Mouse (Mus musculus) intestine, embryonic 16.5 days (tissue): Measurements from ENCODE around the gene Pclo. TPM values are rescaled to one million over a fixed set of nuclear protein-coding genes. Genes with fewer than 3 reads are reported as not detected.
A peak's percentile ranks its signal among the peaks of the same experiment; 100 is the strongest.

ENCODE experiments used
- ATAC-seq: fragments of 200-750 bp; cut with Nextera tagmentation; 2 replicates; pipeline ENCODE4 v1.8.0; 2017; ENCODE audit warnings: moderate TSS enrichment, moderate library complexity
- H3K27ac ChIP-seq: fragments of 300-500 bp; sonication (generic); 2 replicates; pipeline ENCODE4 v1.5.1; 2014; ENCODE audit warnings: mild to moderate bottlenecking, low read length
- H3K27me3 ChIP-seq: fragments of 300-500 bp; sonication (generic); replicated peaks from 2 replicates; pipeline ENCODE4 v1.6.1; 2014; ENCODE audit warnings: low read length, control low read depth, mixed read lengths; ENCODE audit not compliant: control insufficient read depth, insufficient read depth
- H3K36me3 ChIP-seq: fragments of 300-500 bp; sonication (generic); 2 replicates; pipeline ENCODE4 v1.6.1; 2014; ENCODE audit warnings: low read length, control low read depth; ENCODE audit not compliant: control insufficient read depth, insufficient read depth
- H3K4me1 ChIP-seq: fragments of 300-500 bp; sonication (generic); 2 replicates; pipeline ENCODE4 v1.6.1; 2014; ENCODE audit warnings: low read length, control low read depth, mixed read lengths; ENCODE audit not compliant: control insufficient read depth, insufficient read depth
- H3K4me2 ChIP-seq: fragments of 300-500 bp; sonication (generic); 2 replicates; pipeline ENCODE4 v1.6.1; 2014; ENCODE audit warnings: low read depth, low read length, control low read depth
- H3K4me3 ChIP-seq: fragments of 300-500 bp; sonication (generic); 2 replicates; pipeline ENCODE4 v1.5.1; 2014; ENCODE audit warnings: mild to moderate bottlenecking, low read length
- H3K9ac ChIP-seq: fragments of 300-500 bp; sonication (generic); 2 replicates; pipeline ENCODE4 v1.6.1; 2014; ENCODE audit warnings: low read depth, low read length
- H3K9me3 ChIP-seq: fragments of 300-500 bp; sonication (generic); 2 replicates; pipeline ENCODE4 v1.6.1; 2016; ENCODE audit warnings: low read length, control low read depth; ENCODE audit not compliant: control insufficient read depth
- WGBS: fragments of 180-500 bp; shearing (Covaris S2); extraction: QIAGEN DNeasy Blood & Tissue Kit; methylation state at CpG from one replicate; pipeline ENCODE4 v1.1.7; 2014; 5-methylcytosine and 5-hydroxymethylcytosine counted together
- polyA plus RNA-seq: library from polyadenylated mRNA; unstranded; fragments of >200 nt; fragmentation: Nextera tagmentation; extraction: Ambion mirVana; gene quantifications from 2 replicates; pipeline ENCODE4 v1.2.1, GENCODE M21; 2015

The Pclo gene
- polyA plus RNA-seq, 1 experiment from 2014 or later = 0.62 TPM

GRCm38 (mm10) chr5:14728676-14729253 lies 214.0 kb downstream of the Pclo start:
- H3K4me3 ChIP-seq = no peak overlapping the region
- no peaks in the 10 kb centered on the region for H3K36me3 ChIP-seq
- 65% methylated on average over 3 of the region's 3 CpGs for WGBS
- H3K27me3 ChIP-seq = no peaks in the 10 kb centered on the region
- no peaks in the 10 kb centered on the region for H3K9me3 ChIP-seq
- H3K27ac ChIP-seq = no peak overlapping the region
- H3K4me2 ChIP-seq = no peak overlapping the region
- no peak for ATAC-seq
- no peak overlapping the region for H3K9ac ChIP-seq
- H3K4me1 ChIP-seq = no peaks in the 10 kb centered on the region

GRCm38 (mm10) chr5:14750882-14751281 lies 236.2 kb downstream of the Pclo start:
- H3K4me3 ChIP-seq = no peak overlapping the region
- no peak overlapping the region for H3K27ac ChIP-seq
- no peak overlapping the region for H3K9ac ChIP-seq
- H3K36me3 ChIP-seq = no peaks in the 10 kb centered on the region
- ATAC-seq = no peak
- no peaks in the 10 kb centered on the region for H3K27me3 ChIP-seq
- no peaks in the 10 kb centered on the region for H3K9me3 ChIP-seq
- H3K4me1 ChIP-seq = no peaks in the 10 kb centered on the region
- no peak overlapping the region for H3K4me2 ChIP-seq

- Histone ChIP-seq H3K9me3 (no peaks in the 10 kb centered on the region), H3K4me1 (no peaks in the 10 kb centered on the region), H3K27ac (no peak overlapping the region), H3K36me3 (no peaks in the 10 kb centered on the region), H3K4me2 (no peak overlapping the region), H3K27me3 (no peaks in the 10 kb centered on the region), H3K4me3 (no peak overlapping the region), H3K9ac (no peak overlapping the region)
- no peak for ATAC-seq
- 87% methylated on average over 11 of the region's 11 CpGs for WGBS
Measured at GRCm38 (mm10) chr5:14766686-14767085, 252.0 kb downstream of the Pclo start.

GRCm38 (mm10) chr5:14782362-14783082 lies 267.8 kb downstream of the Pclo start:
- ATAC-seq = no peak
- WGBS = 57% methylated on average over 1 of the region's 1 CpGs
- no peak overlapping the region for H3K9ac ChIP-seq

GRCm38 (mm10) chr5:14793891-14794290 lies 279.2 kb downstream of the Pclo start:
- H3K4me2 ChIP-seq = no peak overlapping the region
- WGBS = 91% methylated on average over 9 of the region's 9 CpGs

More at GRCm38 (mm10) chr5:14782362-14783082, 267.8 kb downstream of the Pclo start:
- no peaks in the 10 kb centered on the region for H3K9me3 ChIP-seq
- no peak overlapping the region for H3K27ac ChIP-seq
- no peak overlapping the region for H3K4me2 ChIP-seq
- no peaks in the 10 kb centered on the region for H3K4me1 ChIP-seq
- no peaks in the 10 kb centered on the region for H3K27me3 ChIP-seq
- H3K36me3 ChIP-seq = no peaks in the 10 kb centered on the region
- no peak overlapping the region for H3K4me3 ChIP-seq

GRCm38 (mm10) chr5:14807136-14807535 lies 292.4 kb downstream of the Pclo start:
- Histone ChIP-seq H3K9me3 (no peaks in the 10 kb centered on the region), H3K4me2 (no peak overlapping the region), H3K4me3 (no peak overlapping the region), H3K4me1 (no peaks in the 10 kb centered on the region), H3K27ac (no peak overlapping the region), H3K27me3 (no peaks in the 10 kb centered on the region), H3K36me3 (no peaks in the 10 kb centered on the region), H3K9ac (no peak overlapping the region)
- ATAC-seq = peak; percentile 92
- WGBS = 3% methylated on average over 6 of the region's 6 CpGs

More at GRCm38 (mm10) chr5:14793891-14794290, 279.2 kb downstream of the Pclo start:
- Histone ChIP-seq H3K4me3 (no peak overlapping the region), H3K4me1 (no peaks in the 10 kb centered on the region), H3K27me3 (no peaks in the 10 kb centered on the region), H3K9me3 (no peaks in the 10 kb centered on the region), H3K36me3 (no peaks in the 10 kb centered on the region), H3K27ac (no peak overlapping the region), H3K9ac (no peak overlapping the region)
- ATAC-seq = no peak

- no peaks in the 10 kb centered on the region for H3K36me3 ChIP-seq
- H3K9me3 ChIP-seq = no peaks in the 10 kb centered on the region
- no peak overlapping the region for H3K27ac ChIP-seq
- no peak for ATAC-seq
- no peak overlapping the region for H3K4me3 ChIP-seq
- WGBS = 84% methylated on average over 3 of the region's 3 CpGs
- no peaks in the 10 kb centered on the region for H3K27me3 ChIP-seq
- no peaks in the 10 kb centered on the region for H3K4me1 ChIP-seq
- H3K4me2 ChIP-seq = no peak overlapping the region
- H3K9ac ChIP-seq = no peak overlapping the region
Measured at GRCm38 (mm10) chr5:14833165-14833860, 318.6 kb downstream of the Pclo start.

GRCm38 (mm10) chr5:14834155-14834991 lies 319.7 kb downstream of the Pclo start:
- Histone ChIP-seq H3K4me3 (no peak overlapping the region), H3K9ac (no peak overlapping the region), H3K4me2 (no peak overlapping the region), H3K9me3 (no peaks in the 10 kb centered on the region), H3K27ac (no peak overlapping the region), H3K36me3 (no peaks in the 10 kb centered on the region), H3K4me1 (no peaks in the 10 kb centered on the region), H3K27me3 (no peaks in the 10 kb centered on the region)
- ATAC-seq = no peak
- 64% methylated on average over 4 of the region's 4 CpGs for WGBS

- Histone ChIP-seq H3K27ac (no peak overlapping the region), H3K27me3 (no peaks in the 10 kb centered on the region), H3K4me1 (no peaks in the 10 kb centered on the region), H3K4me2 (no peak overlapping the region), H3K4me3 (no peak overlapping the region), H3K9ac (no peak overlapping the region), H3K9me3 (no peaks in the 10 kb centered on the region), H3K36me3 (no peaks in the 10 kb centered on the region)
- no peak for ATAC-seq
Measured at GRCm38 (mm10) chr5:14853650-14854049, 338.9 kb downstream of the Pclo start.
